Mouse (Mus musculus) embryonic fibroblast, embryonic 13.5 days (primary cell): ENCODE measurements at regions not wholly inside any gene's neighbourhood (a gene's known extent, or its start where the extent isn't known, plus 50 kb on each side); places are given as distances from the start of the nearest gene placed in this dataset.

Experiments
- CTCF ChIP-seq: IDR thresholded peaks from 2 replicates; pipeline ENCODE4 v1.5.1; 2011; ENCODE audit warnings: mild to moderate bottlenecking, control low read depth, low read length, moderate library complexity, borderline replicate concordance; ENCODE audit not compliant: insufficient read depth
- POLR2A ChIP-seq: IDR thresholded peaks from 2 replicates; pipeline ENCODE4 v1.6.1; 2011; ENCODE audit warnings: low read depth, mild to moderate bottlenecking, control low read depth, low read length, moderate library complexity

DNA sequence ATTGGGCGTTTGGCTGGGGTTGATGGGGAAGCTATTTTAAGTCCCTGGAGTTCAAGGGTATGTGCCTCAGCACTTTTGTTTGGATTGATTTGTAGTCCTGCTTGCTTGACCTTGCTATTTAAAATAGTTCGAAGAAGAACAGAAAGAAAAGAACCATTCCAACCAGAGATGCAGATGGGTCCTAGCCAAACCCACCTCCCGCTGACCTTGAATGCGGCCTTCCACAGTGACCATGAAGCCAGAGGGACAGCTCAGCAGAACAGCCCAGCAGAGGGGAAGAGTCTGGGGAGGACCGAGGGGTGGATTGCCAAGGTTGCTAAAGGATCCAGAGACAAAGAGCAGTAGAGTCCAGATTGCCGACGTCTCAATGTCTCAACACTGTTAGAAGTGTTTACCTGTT is 76.6 kb upstream of the Zfp618 start:
- TF ChIP-seq POLR2A: no peak
- TF ChIP-seq CTCF: no peak
